Mouse (Mus musculus) ES-E14 (cell line): ENCODE measurements around the gene Tent4a.

ENCODE experiments used
- CHD2 ChIP-seq: IDR thresholded peaks from 2 replicates; pipeline ENCODE4 v1.6.1; 2014; ENCODE audit warnings: mild to moderate bottlenecking, low read depth, low read length, inconsistent platforms
- MAFK ChIP-seq: IDR thresholded peaks from 2 replicates; pipeline ENCODE4 v1.6.1; 2014; ENCODE audit warnings: mild to moderate bottlenecking, low read depth, low read length, inconsistent platforms; ENCODE audit not compliant: insufficient read depth
- ZNF384 ChIP-seq: IDR thresholded peaks from 2 replicates; pipeline ENCODE4 v1.6.1; 2012; ENCODE audit warnings: low read depth, low read length, inconsistent platforms

- no peak for TF ChIP-seq MAFK
- TF ChIP-seq ZNF384, result no peak
- TF ChIP-seq CHD2, result no peak
These were observed 1.6 kb upstream of the Tent4a start for GRCm38 (mm10) chr13:69536021-69536420.
